24 mouse cellular contexts compared by ENCODE assay signal in the genomic region with DNA sequence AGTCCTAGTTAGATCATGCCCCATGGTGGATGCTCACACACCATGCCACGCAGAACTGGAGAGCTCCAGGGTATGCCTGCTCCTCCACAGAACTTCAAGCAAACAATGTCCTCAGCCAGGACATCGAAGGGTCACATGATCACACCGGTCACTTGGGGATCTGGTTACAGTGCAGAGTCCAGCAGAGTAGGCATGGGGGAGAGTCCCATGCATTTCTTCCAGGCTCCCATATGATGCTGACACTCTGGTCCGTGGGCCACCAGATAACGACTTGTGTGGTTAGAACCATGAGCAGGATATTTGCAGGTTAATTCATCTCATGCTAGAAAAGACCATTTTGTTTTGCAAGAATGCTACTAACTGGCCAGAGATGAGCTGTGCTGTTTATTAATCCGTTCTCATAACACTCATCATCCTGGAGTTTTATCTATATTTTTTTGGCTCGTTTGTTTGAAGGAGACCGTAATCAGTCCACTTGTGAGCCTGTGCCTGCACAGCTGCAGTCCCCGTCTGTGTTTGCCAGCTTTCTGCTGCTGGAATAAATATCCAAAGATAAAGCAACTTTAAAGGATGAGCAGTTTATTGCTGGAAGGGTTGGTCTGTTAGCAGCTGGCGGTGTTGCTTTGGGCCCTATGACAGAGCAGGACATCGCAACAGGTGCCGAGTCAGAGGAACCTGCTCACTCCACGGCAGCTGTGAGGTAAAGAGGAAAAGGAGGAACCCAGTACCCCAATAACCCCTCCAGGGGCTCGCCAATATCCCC. TPM values are rescaled to one million over a fixed set of nuclear protein-coding genes. Genes with fewer than 3 reads are reported as not detected.
A peak's percentile ranks its signal among the peaks of the same experiment; 100 is the strongest.
DNase-seq lines count a peak whose midpoint lies in the region; ATAC-seq and TF ChIP-seq lines count a peak whose summit lies in the region.
"Had no signal": no experiment of that assay in that cellular context is flagged by ENCODE, and none has a peak within 500 bp of the region (broad histone marks: within the 10 kb centered on the region; RNA-seq: fewer than 3 reads in every experiment).

No protein-coding gene starts in this region.

- H3K27ac ChIP-seq in lung, embryonic 15.5 days = no peak overlapping the region
- no peak overlapping the region for H3K27ac ChIP-seq in lung, postnatal 0 days (ENCODE audit: low read length)
- H3K27ac ChIP-seq: embryonic facial prominence, embryonic 15.5 days; hindbrain, embryonic 15.5 days; intestine, embryonic 15.5 days; limb, embryonic 13.5 days; liver, embryonic 14.5 days had no signal

- no peaks in the 10 kb centered on the region for H3K9me3 ChIP-seq in lung, embryonic 15.5 days
- no peaks in the 10 kb centered on the region for H3K9me3 ChIP-seq in lung, postnatal 0 days (ENCODE audit: low read length)
- H3K9me3 ChIP-seq: embryonic facial prominence, embryonic 15.5 days; hindbrain, embryonic 15.5 days; intestine, embryonic 15.5 days; limb, embryonic 13.5 days had no signal

- no peak for TF ChIP-seq CTCF in lung, postnatal 0 days (IDR thresholded peaks at IDR 0.05)

- no peak for DNase-seq in frontal cortex, postnatal 10 days (ENCODE audit: low spot score in 2 of 2)
- peak; percentile 58 to 62 for DNase-seq in heart, adult 9 months (ENCODE audit: low spot score in 2 of 2)
- no peak for DNase-seq in heart, postnatal 4 days
- no peak for DNase-seq in lung, postnatal 0 days (ENCODE audit: low spot score)
- peak; percentile 10 to 23 for DNase-seq in heart, postnatal 14 days
- no peak for DNase-seq in left cerebral cortex, adult 18-20 months (ENCODE audit: low spot score in 2 of 2)
- DNase-seq: adrenal gland, postnatal 14 days; cerebellum, adult 11-12 months; cerebellum, postnatal 14 days; embryo, embryonic 11 days; kidney, postnatal 14 days; lung, postnatal 14 days; thymus, postnatal 14 days had no signal

- 0 out of 2 replicates have a peak, but pooled peaks cover 4% of the 10 kb centered on the region for H3K27me3 ChIP-seq in lung, embryonic 15.5 days
- no peaks in the 10 kb centered on the region for H3K27me3 ChIP-seq in lung, postnatal 0 days (replicated peaks; ENCODE audit: insufficient read depth, low read length)
- H3K27me3 ChIP-seq: embryonic facial prominence, embryonic 15.5 days; hindbrain, embryonic 15.5 days; intestine, embryonic 15.5 days; limb, embryonic 13.5 days had no signal

- no peak overlapping the region for H3K4me2 ChIP-seq in lung, embryonic 15.5 days
- H3K4me2 ChIP-seq in lung, postnatal 0 days (replicated peaks; ENCODE audit: low read depth, low read length) = no peak overlapping the region
- H3K4me2 ChIP-seq: embryonic facial prominence, embryonic 15.5 days; hindbrain, embryonic 15.5 days; intestine, embryonic 15.5 days; limb, embryonic 13.5 days had no signal

- TF ChIP-seq EP300 in lung, postnatal 0 days (IDR thresholded peaks at IDR 0.05) = no peak

- no peak overlapping the region for H3K9ac ChIP-seq in lung, embryonic 15.5 days
- H3K9ac ChIP-seq in lung, postnatal 0 days (replicated peaks; ENCODE audit: low read depth) = no peak overlapping the region
- H3K9ac ChIP-seq: embryonic facial prominence, embryonic 15.5 days; hindbrain, embryonic 15.5 days; intestine, embryonic 15.5 days; limb, embryonic 13.5 days; liver, embryonic 14.5 days had no signal

- 36% methylated on average over 14 of the region's 14 CpGs for WGBS in lung, embryonic 15.5 days
- 48% methylated on average over 14 of the region's 14 CpGs for WGBS in lung, postnatal 0 days

- no peak overlapping the region for H3K4me3 ChIP-seq in lung, embryonic 15.5 days
- H3K4me3 ChIP-seq in lung, postnatal 0 days (ENCODE audit: low read depth, low read length) = no peak overlapping the region
- H3K4me3 ChIP-seq: embryonic facial prominence, embryonic 15.5 days; hindbrain, embryonic 15.5 days; intestine, embryonic 15.5 days; limb, embryonic 13.5 days had no signal

- intact Hi-C loops in heart, postnatal 14 days (cut with DNase I) = loop anchor here (10.0 kb wide), 1 partner anchor 263 kb away; no protein-coding TSS in a partner anchor

- ATAC-seq in frontal cortex, adult (ENCODE audit: low TSS enrichment) = peak; percentile 52; the same call in 1 of the 2 replicates
- peak; percentile 64; the same call in 1 of the 2 replicates for ATAC-seq in lung, embryonic 15.5 days (ENCODE audit: borderline replicate concordance, extremely low read depth, low FRiP score, low TSS enrichment)
- ATAC-seq in lung, postnatal 0 days = no peak
- ATAC-seq: intestine, embryonic 15.5 days; midbrain, embryonic 16.5 days had no signal

- peaks cover 5% of the 10 kb centered on the region; the same call in 1 of the 2 replicates for H3K4me1 ChIP-seq in lung, embryonic 15.5 days
- no peaks in the 10 kb centered on the region for H3K4me1 ChIP-seq in lung, postnatal 0 days (ENCODE audit: insufficient read depth, low read depth, low read length)
- H3K4me1 ChIP-seq: embryonic facial prominence, embryonic 15.5 days; hindbrain, embryonic 15.5 days; intestine, embryonic 15.5 days; limb, embryonic 13.5 days had no signal

- no peaks in the 10 kb centered on the region for H3K36me3 ChIP-seq in lung, embryonic 15.5 days
- no peaks in the 10 kb centered on the region for H3K36me3 ChIP-seq in lung, postnatal 0 days (ENCODE audit: insufficient read depth, low read length)
- H3K36me3 ChIP-seq: embryonic facial prominence, embryonic 15.5 days; hindbrain, embryonic 15.5 days; intestine, embryonic 15.5 days; limb, embryonic 13.5 days had no signal

RNA-seq across cellular contexts. Expression of gene Col6a6, which starts 24.2 kb away (rescaled TPM):
- 10 to 100 TPM; 16.6 to 18.3 TPM for total RNA-seq in heart, postnatal 4 days (2021)
- polyA plus RNA-seq in lung, embryonic 15.5 days (2015; fragmentation: Nextera tagmentation; extraction: Ambion mirVana) = 0.88 and 1.2 TPM in 2 replicates
- 0.07 and 0.12 TPM in 2 replicates for polyA plus RNA-seq in lung, postnatal 0 days (2015; fragmentation: Nextera tagmentation; extraction: Ambion mirVana)
- 10 to 100 TPM; 10.4 to 10.5 TPM for total RNA-seq in heart, postnatal 14 days (2021)
- total RNA-seq in left cerebral cortex, adult 18-20 months (2021) = under 1 TPM; 0.16 to 0.56 TPM
- total RNA-seq: CH12.LX; granulocyte monocyte progenitor cell, adult 5-6 weeks; MEL had no signal

Comparison
In these comparisons a context has a peak if more than half of its experiments do, and no peak if none do; other contexts are left out.
1. DNase-seq: peak in heart, adult 9 months (2 of 2) and heart, postnatal 14 days (2 of 2); none in frontal cortex, postnatal 10 days (0 of 2), heart, postnatal 4 days (single experiment), lung, postnatal 0 days (single experiment) and left cerebral cortex, adult 18-20 months (0 of 2).
2. RNA of gene Col6a6, which starts 24.2 kb away (total RNA-seq): 16.6 to 18.3 TPM in heart, postnatal 4 days and 10.4 to 10.5 TPM in heart, postnatal 14 days; 0.16 to 0.56 TPM in left cerebral cortex, adult 18-20 months; every median in the first group is over 4 times any median in the second.